Mouse (Mus musculus): Measurements from ENCODE around the gene Clstn3. TPM values are rescaled to one million over a fixed set of nuclear protein-coding genes. Genes with fewer than 3 reads are reported as not detected.

The Clstn3 gene
- total and polyA plus RNA-seq, 2 experiments from 2014 or later = 134 to 223 TPM

GRCm38 (mm10) chr6:124459388-124459787, 5.2 kb downstream of the Clstn3 start:
- TF ChIP-seq CTCF (IDR thresholded peaks at IDR 0.05; ENCODE audit: low read depth) = no peak

GRCm38 (mm10) chr6:124458505-124458904, 6.1 kb downstream of the Clstn3 start:
- no peak overlapping the region for H3K9ac ChIP-seq
- no peak overlapping the region for H3K4me3 ChIP-seq (ENCODE audit: low read depth, low read length)
- H3K4me2 ChIP-seq (ENCODE audit: low read depth) = no peak overlapping the region
- WGBS = 85% methylated on average over 11 of the region's 11 CpGs
- no peak for DNase-seq
- H3K4me1 ChIP-seq (ENCODE audit: insufficient read depth) = peaks cover 8% of the 10 kb centered on the region; the same call in 1 of the 2 replicates
- TF ChIP-seq CTCF (IDR thresholded peaks at IDR 0.05; ENCODE audit: low read depth) = no peak
- ATAC-seq = no peak
- H3K27ac ChIP-seq (ENCODE audit: low read depth, low read length) = no peak overlapping the region
- H3K36me3 ChIP-seq (ENCODE audit: insufficient read depth) = peaks cover 24% of the 10 kb centered on the region
- H3K9me3 ChIP-seq (ENCODE audit: low read length) = no peaks in the 10 kb centered on the region
- no peaks in the 10 kb centered on the region for H3K27me3 ChIP-seq (ENCODE audit: insufficient read depth, low read length)

More at GRCm38 (mm10) chr6:124459388-124459787, 5.2 kb downstream of the Clstn3 start:
- WGBS = 90% methylated on average over 4 of the region's 4 CpGs
- ATAC-seq (no peak), DNase-seq (no peak)
- H3K4me1 ChIP-seq (ENCODE audit: insufficient read depth) = peaks cover 8% of the 10 kb centered on the region; the same call in 1 of the 2 replicates
- no peak overlapping the region for H3K9ac ChIP-seq
- no peak overlapping the region for H3K4me3 ChIP-seq (ENCODE audit: low read depth, low read length)
- no peak overlapping the region for H3K27ac ChIP-seq (ENCODE audit: low read depth, low read length)
- no peak overlapping the region for H3K4me2 ChIP-seq (ENCODE audit: low read depth)
- peaks cover 24% of the 10 kb centered on the region for H3K36me3 ChIP-seq (ENCODE audit: insufficient read depth)
- no peaks in the 10 kb centered on the region for H3K27me3 ChIP-seq (ENCODE audit: insufficient read depth, low read length)
- no peaks in the 10 kb centered on the region for H3K9me3 ChIP-seq (ENCODE audit: low read length)

GRCm38 (mm10) chr6:124457827-124458226, 6.8 kb downstream of the Clstn3 start:
- ATAC-seq (no peak), DNase-seq (no peak)
- peaks cover 4% of the 10 kb centered on the region; the same call in 1 of the 2 replicates for H3K4me1 ChIP-seq (ENCODE audit: insufficient read depth)
- no peak overlapping the region for H3K9ac ChIP-seq
- peaks cover 28% of the 10 kb centered on the region for H3K36me3 ChIP-seq (ENCODE audit: insufficient read depth)
- no peaks in the 10 kb centered on the region for H3K27me3 ChIP-seq (ENCODE audit: insufficient read depth, low read length)
- H3K4me2 ChIP-seq (ENCODE audit: low read depth) = no peak overlapping the region
- H3K4me3 ChIP-seq (ENCODE audit: low read depth, low read length) = no peak overlapping the region
- WGBS = 94% methylated on average over 5 of the region's 5 CpGs
- no peak for TF ChIP-seq CTCF (IDR thresholded peaks at IDR 0.05; ENCODE audit: low read depth)
- no peak overlapping the region for H3K27ac ChIP-seq (ENCODE audit: low read depth, low read length)
- H3K9me3 ChIP-seq (ENCODE audit: low read length) = no peaks in the 10 kb centered on the region

- no peaks in the 10 kb centered on the region for H3K27me3 ChIP-seq (ENCODE audit: insufficient read depth, low read length)
- ATAC-seq = no peak
- TF ChIP-seq CTCF (IDR thresholded peaks at IDR 0.05; ENCODE audit: low read depth) = no peak
- no peak overlapping the region for H3K27ac ChIP-seq (ENCODE audit: low read depth, low read length)
- no peak overlapping the region for H3K9ac ChIP-seq
- H3K4me1 ChIP-seq (ENCODE audit: insufficient read depth) = no peaks in the 10 kb centered on the region
- no peak overlapping the region for H3K4me2 ChIP-seq (ENCODE audit: low read depth)
- no peak for DNase-seq
- H3K4me3 ChIP-seq (ENCODE audit: low read depth, low read length) = no peak overlapping the region
- 97% methylated on average over 5 of the region's 5 CpGs for WGBS
- H3K9me3 ChIP-seq (ENCODE audit: low read length) = no peaks in the 10 kb centered on the region
- peaks cover 28% of the 10 kb centered on the region for H3K36me3 ChIP-seq (ENCODE audit: insufficient read depth)
Measured at GRCm38 (mm10) chr6:124456243-124456642, 8.4 kb downstream of the Clstn3 start.

- no peak for DNase-seq
- ATAC-seq = no peak
- Histone ChIP-seq H3K4me3 (ENCODE audit: low read depth, low read length) (no peak overlapping the region), H3K36me3 (ENCODE audit: insufficient read depth) (peaks cover 45% of the 10 kb centered on the region), H3K9me3 (ENCODE audit: low read length) (no peaks in the 10 kb centered on the region), H3K4me1 (ENCODE audit: insufficient read depth) (no peaks in the 10 kb centered on the region), H3K9ac (no peak overlapping the region), H3K4me2 (ENCODE audit: low read depth) (no peak overlapping the region), H3K27ac (ENCODE audit: low read depth, low read length) (no peak overlapping the region), H3K27me3 (ENCODE audit: insufficient read depth, low read length) (no peaks in the 10 kb centered on the region)
- TF ChIP-seq CTCF (IDR thresholded peaks at IDR 0.05; ENCODE audit: low read depth) = no peak
- 47% methylated on average over 4 of the region's 4 CpGs for WGBS
Measured at GRCm38 (mm10) chr6:124453756-124454155, 10.8 kb downstream of the Clstn3 start.

GRCm38 (mm10) chr6:124451995-124452394, 12.6 kb downstream of the Clstn3 start:
- DNase-seq (no peak), ATAC-seq (no peak)
- 78% methylated on average over 3 of the region's 3 CpGs for WGBS
- H3K4me2 ChIP-seq (ENCODE audit: low read depth) = no peak overlapping the region
- no peak overlapping the region for H3K9ac ChIP-seq
- no peak for TF ChIP-seq CTCF (IDR thresholded peaks at IDR 0.05; ENCODE audit: low read depth)
- no peaks in the 10 kb centered on the region for H3K4me1 ChIP-seq (ENCODE audit: insufficient read depth)
- H3K27ac ChIP-seq (ENCODE audit: low read depth, low read length) = no peak overlapping the region
- H3K27me3 ChIP-seq (ENCODE audit: insufficient read depth, low read length) = no peaks in the 10 kb centered on the region
- H3K9me3 ChIP-seq (ENCODE audit: low read length) = no peaks in the 10 kb centered on the region
- H3K4me3 ChIP-seq (ENCODE audit: low read depth, low read length) = no peak overlapping the region
- H3K36me3 ChIP-seq (ENCODE audit: insufficient read depth) = peaks cover 44% of the 10 kb centered on the region

GRCm38 (mm10) chr6:124449668-124450383, 14.8 kb downstream of the Clstn3 start:
- Histone ChIP-seq H3K9ac (no peak overlapping the region), H3K4me1 (ENCODE audit: insufficient read depth) (no peaks in the 10 kb centered on the region), H3K36me3 (ENCODE audit: insufficient read depth) (peaks cover 47% of the 10 kb centered on the region), H3K27ac (ENCODE audit: low read depth, low read length) (no peak overlapping the region), H3K9me3 (ENCODE audit: low read length) (no peaks in the 10 kb centered on the region), H3K4me3 (ENCODE audit: low read depth, low read length) (no peak overlapping the region), H3K27me3 (ENCODE audit: insufficient read depth, low read length) (no peaks in the 10 kb centered on the region), H3K4me2 (ENCODE audit: low read depth) (no peak overlapping the region)
- ATAC-seq (no peak), DNase-seq (no peak)
- WGBS = 85% methylated on average over 18 of the region's 18 CpGs
- TF ChIP-seq CTCF (IDR thresholded peaks at IDR 0.05; ENCODE audit: low read depth) = no peak
